Mouse (Mus musculus) frontal cortex, postnatal 36 days (tissue): ENCODE results near the gene Syt6.

Experiments used
- DNase-seq, 2 experiments: peaks; one replicate each; pipeline ENCODE4 v3.0.0; 2022; ENCODE audit warnings: low spot score in 2 of 2

Gene Syt6

DNA sequence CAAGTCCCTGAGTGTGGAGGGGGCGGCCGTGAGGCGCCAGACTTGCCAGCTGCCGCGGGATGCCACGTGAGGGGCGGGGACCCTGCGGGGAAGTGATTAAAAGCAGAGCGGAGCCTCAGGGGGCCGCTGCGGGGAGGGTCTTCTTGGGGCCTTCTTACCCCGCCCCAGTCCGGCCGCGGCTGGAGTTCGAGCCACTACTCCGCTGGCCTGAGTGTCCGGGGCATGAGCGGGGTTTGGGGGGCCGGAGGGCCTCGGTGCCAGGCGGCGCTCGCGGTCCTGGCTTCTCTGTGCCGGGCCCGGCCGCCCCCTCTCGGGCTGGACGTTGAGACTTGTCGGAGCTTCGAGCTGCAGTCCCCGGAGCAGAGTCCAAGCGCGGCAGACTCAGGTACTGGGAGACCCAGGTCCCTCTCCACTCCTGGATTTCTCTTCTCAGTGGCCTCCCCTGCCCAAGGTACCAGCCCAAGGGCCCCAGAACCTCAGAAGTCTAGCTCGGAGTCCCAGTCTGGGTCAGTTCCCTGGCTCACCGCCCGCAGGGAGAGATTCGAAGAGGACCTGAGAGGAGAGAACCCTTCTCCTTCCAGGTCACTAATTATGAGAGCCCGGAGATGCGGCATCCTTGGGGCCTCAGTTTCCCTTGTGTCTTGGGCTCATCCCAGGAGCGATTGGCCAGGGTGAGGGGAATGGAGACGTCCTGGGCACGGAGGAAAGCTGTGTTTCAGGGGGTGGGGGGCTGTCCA is at the start of gene Syt6:
TSS of gene Syt6 (plus strand) at position 76 of the 737 bp plus-strand sequence.
- peak in 1 of 2 experiments; percentile 19 for DNase-seq

DNA sequence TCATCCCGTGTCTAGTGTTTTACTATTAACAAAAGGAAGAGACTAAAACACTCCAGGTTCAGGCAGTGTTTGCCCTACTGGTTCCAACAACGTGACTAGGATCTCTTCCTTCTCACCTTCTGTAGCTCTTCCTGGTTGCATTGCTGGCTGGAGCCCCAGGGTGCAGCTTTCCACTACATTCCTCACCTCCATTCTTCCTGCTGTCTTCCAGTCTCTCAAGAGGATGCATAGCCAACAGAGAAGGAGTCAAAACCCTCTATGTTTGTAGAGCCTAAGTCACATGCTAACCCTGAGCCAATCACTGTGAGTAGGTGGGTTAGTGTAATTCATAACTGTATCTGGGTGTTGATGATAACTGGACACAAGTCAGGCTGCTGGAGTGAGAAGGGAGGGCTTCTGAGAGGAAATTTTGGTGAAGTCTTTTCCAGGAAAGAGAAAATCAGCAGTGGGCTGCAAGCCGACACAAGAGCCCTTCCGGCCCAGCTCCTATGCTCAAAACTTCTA is 48.8 kb upstream of the Syt6 start:
- no peak for DNase-seq

DNA sequence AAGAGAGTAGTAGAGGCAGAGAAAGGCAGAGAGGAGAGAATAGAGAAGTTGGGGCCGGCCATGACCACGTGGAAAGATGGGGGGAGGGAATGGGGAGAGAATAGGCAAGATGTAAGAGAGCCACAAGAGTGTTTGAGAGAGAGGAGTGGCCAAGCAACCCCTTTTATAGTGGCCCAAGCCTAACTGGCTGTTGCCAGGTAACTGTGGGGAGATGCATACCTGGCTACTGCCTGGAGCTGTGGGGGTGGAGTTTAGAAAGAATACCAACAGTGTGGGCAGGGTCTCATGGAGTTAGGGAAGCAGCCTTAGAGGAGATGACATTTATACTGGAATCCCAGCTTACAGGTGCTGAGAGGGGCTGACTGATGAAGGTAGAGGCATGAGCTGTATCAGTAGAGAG is 48.2 kb upstream of the Syt6 start:
- DNase-seq, result no peak

DNA sequence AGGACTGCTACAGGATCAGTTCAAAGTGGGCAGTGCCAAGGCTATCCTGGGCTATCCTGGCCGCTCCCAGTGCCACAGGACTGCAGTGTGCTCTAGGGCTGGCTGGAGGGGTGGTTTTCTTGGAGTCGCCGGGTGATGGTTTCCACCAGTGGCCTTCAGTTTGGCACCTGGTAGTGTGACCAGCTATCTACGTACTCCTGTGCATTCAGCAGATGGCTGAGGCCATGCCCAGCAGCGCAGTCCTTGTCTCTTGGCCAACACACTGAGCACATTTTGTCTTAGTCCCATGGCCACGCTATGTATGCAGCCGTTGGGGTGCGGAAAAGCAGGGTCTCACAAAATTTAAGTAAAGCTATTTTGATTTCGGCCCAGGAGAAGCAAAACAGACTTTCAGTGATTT is 41.0 kb upstream of the Syt6 start:
- DNase-seq, result no peak

DNA sequence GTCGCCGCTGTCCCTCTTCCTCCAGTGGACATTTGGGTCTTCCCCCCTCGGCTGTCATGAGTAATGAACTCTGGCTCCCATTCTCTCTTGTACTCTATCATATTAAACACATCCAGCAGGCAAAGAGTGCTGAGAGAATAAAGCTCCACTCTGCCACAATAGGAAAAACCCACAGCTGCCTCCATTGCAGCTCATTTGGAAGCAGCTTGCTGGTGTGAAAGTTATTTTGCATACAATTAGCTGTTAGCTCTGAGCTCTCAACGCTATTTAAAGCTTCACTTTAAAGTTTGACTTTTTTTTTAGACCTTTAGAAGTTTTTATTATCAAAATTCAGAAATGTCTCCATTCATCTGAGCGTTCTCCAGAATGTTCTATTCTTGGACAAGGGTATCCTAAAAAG is 39.8 kb upstream of the Syt6 start:
- no peak for DNase-seq

DNA sequence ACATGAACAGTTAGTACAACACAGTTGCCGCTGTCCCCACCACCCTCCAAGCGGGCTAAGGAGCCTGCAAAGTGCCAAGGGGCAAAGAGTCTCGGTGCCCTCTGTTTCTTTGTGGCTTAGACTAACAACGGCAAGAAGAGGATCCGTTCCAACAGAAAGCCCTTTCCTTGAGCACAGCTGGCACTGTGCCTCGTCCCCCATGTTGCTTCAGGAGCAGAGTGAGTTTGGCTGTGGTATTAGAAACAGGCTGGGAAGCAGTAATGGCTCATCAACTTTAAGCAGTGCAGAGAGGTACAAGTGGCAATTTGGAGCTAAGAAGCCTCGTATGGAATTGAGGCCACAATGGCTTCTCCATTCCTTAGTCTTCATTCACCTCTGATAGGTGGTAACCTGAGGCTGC is 35.9 kb upstream of the Syt6 start:
- DNase-seq, result no peak

DNA sequence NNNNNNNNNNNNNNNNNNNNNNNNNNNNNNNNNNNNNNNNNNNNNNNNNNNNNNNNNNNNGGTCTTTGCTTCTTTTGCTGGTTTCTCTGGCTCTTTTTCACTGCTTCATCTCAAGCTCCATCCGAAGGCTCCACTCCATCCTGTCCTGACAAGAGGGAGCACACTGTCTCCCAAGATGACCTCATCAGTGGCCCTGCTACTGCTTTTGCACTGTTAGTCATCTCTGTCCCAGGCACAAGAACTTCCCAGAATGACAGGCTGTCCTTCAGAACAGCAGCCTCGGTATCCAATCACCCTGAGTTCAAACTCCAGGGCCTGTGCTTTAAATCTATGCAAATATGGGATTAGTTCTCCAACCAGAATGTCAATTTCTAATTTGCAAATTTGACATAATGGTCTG is 28.9 kb upstream of the Syt6 start:
- DNase-seq, result no peak

DNA sequence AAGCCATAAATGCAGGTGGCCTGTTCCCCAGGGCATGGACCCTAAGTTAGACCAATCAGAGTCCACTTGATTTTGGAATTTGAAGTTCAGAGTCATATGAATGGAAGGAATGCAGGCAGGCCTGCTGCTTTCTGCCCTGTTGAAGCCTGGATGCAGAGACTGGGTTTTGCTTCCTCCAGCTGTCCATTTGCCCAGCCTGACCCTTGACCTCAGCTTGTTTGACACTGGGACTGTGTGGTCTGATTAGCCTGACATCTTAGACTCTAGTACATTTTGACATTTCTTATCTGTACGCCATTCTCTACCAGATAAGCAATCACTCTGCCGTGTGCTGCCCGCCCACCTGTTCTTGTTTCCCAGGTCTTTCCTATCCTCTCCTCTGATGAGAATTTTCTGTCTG is 28.4 kb upstream of the Syt6 start:
- no peak for DNase-seq

DNA sequence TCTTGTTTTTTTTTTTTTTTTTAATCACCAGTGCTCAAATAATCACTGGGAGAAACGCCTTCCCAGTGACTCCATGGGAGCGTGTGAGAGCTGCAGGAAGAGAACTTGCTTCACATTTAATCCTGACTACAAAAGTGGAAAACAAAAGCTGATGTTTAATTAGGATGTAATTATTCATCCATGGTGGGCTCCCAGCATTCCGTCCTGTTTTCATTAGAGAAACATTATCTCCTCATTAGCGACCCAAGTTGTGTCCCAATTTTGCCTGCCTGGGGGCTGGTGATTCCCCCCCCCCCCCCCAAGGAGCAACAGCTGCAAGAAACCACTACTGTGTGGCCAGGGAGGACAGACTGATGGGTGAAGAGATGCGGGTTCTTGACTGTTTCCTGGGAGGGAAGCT is 24.8 kb upstream of the Syt6 start:
- DNase-seq, result no peak

DNA sequence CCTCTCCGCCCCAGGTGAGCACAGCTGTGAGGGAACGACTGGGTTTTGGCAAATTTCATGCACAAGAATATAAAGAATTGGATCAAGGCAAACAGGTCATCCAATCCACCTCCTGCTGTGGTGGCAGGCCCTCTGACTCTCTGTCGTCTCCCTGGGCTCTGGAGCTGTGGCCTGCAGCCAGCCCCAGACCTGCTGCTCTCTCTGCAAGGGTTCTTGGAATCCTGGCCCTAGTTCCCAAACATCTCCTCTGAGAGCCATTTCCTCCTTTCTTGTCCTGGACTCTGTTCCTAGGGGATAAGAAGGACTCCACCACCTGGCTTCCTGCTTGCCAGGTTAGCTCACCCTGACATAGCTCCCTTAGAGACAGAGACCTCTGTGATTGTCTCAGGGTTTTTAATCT is 7.8 kb upstream of the Syt6 start:
- no peak for DNase-seq

DNA sequence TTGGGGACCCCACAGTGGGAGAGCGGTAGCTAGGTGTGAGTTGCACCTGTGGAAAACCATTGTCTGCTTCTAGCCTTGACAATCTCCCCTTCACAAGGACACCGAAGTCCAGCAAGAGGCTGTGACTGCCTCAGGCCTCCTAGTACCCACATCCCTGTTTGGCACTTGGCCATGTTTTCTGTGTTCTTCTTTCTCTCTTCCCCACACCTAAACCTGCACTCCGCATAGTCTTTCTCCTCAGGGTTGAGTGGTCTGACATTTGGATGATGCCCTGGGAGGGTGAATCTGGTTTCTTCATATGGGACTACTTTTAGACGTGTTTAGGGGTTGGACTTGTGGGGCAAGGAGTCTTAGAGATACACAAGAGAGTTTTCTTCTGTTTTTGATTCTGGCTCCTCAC is 2.5 kb upstream of the Syt6 start:
- DNase-seq, result no peak

DNA sequence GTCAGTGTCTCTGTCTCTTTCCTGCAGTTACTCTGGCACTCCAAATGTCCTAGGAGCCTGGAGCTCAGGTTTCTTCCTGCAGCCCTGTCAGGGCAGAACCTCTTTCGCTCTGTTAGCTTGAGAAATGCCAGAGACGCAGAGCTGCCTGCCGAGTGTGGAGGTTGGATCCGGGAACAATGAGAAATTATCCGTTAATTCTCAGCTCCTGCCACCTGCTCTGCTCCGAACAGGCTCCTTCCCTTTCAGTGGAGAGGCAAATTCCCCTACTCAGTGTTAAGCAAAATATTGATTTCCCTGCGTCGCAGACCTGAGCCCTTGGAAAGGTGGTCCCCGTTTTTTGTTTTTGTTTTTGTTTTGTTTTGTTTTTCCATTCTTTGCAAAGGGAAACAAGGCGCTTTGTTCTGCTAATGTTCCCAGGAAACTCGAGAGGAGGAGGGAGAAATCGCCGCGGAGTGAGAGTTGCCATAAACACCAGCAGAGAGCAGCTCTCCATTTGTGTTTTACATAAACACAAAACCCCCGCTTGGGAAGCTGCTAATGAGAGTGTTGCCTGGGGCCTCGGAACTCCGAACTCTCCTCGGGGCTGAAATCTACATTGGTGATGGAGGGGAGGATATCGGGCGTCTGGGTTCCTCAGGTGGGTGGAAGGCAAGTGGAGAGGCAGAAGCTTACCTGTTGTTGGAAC is 1.8 kb upstream of the Syt6 start:
- no peak for DNase-seq

DNA sequence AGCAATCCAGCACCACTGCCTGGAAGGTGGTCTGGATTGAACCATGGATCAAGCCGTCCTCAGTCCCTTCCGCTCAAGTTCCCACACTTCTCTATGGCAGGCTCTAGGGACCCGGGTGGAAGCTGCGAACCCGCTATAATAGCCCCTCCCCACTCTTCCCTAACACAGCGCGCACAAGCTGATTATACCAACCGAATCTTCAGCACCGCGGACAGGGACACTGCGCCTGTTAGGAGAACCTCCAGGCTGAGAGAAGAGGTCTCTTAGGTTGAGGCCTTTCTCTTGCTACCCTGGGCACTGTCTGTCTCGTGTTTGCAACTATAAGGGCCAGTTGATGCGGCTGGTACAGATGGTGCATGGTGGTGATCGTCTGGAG is 1.3 kb upstream of the Syt6 start:
- no peak for DNase-seq

DNA sequence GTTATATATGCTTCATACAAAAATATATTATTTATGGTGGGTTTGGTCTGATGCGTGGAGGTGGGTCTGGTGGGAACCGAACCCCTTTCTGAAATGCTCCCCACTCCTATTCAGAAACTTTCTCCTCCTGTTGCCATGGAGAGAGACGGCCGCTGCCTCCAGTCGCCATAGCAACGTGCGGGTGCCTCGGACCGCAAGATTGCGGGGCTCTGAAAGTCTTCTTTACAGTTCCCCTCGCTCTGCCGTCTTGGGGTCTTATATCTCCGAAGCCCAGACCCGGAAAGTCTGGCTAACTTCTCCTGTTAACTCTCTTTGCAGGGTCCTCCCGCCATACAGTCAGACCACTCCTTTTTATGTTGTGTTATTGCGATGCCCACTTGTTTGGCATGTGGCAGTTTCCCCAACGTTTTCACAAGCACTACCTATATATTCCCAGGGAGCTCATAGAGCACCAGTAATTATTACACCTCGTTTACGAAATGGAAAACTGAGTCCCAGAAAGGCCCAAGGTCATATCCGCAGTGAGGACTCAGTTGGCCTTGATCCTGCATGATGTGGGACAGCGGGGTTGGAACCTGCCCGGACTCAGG is 370 bp upstream of the Syt6 start:
- DNase-seq, result peak in 1 of 2 experiments; percentile 21

DNA sequence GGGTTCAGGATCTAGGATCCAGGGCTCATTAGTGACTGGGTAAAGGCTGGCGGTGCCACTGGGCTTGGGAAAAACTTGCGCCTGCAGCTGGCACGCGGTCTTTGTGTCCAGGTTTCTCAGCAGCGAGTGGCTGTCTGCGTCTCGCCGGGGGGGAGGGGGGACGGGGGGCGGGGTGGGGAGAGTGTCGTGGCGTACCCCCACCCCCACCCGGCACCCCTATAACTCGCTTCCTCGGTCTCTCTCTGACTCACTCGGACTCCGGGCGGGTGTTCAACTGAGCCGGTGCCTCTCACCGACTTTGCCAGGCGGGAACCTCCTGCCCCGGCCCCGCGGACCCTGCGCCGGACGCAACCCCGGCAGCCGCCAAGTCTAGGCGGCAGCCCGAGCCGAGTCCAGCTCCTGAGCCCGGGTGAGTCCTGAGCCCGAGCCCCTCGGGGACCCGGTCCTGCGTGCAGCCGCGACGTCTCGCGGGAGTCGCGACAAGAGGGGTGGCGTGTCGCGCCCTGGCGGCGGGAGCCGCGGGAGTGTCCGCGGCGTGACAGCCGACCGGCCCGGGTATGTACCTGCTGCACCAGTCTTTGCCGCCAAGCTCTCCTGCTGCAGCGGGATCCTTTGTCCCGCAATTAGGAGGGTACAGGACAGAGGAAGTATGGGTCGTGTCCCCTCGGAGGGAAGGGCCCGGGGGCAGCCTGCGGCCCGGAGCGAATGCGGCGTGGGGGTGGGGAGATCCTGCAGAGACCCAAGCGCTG is 1.0 kb downstream of the Syt6 start:
- no peak for DNase-seq

DNA sequence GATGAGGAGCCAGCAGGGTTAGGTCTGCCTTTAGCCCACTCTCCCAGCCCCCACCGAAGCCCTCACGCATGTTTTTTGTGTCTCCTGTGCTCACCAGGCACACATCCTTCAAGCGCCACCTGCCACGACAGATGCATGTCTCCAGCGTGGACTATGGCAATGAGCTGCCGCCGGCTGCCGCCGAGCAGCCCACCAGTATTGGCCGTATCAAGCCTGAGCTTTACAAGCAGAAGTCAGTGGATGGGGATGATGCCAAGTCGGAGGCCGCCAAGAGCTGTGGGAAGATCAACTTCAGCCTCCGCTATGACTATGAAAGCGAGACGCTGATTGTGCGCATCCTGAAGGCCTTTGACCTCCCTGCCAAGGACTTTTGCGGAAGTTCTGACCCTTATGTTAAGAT is 12.1 kb downstream of the Syt6 start:
- no peak for DNase-seq

DNA sequence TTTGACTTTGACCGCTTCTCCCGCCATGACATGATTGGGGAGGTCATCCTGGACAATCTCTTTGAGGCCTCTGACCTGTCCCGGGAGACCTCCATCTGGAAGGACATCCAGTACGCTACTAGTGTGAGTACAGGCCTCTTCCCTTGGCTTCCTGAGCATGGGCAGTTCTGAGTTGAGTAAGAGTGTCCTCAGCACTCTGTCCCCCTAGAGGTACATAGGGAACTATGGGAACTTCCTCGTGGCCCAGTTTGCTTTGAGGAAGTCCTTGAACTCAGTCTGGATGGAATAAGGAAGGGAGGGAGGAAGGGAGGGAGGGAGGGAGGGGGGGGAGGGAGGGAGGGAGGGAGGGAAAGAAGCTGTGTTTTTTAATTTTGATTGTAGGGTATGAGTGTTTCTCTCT is 12.6 kb downstream of the Syt6 start:
- no peak for DNase-seq

DNA sequence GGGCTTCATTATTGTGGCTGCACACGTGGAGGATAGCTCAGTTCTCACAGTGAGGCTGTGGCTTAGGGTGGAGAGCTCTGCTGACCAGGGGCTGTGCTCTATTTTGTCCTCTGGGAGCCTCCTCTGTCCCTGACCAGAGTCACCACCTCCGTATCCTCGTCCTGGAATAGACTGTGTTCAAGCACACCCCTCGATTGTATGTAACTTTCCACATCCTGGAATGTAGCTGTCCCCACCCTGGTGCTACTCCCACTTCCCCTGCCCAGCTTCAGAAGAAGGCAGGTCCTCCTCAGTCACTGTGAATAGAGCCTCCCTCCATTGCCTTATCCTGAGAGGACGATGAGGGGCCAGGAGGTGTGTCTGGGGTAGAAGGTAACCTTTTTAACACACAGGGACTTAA is 14.6 kb downstream of the Syt6 start:
- DNase-seq, result no peak

DNA sequence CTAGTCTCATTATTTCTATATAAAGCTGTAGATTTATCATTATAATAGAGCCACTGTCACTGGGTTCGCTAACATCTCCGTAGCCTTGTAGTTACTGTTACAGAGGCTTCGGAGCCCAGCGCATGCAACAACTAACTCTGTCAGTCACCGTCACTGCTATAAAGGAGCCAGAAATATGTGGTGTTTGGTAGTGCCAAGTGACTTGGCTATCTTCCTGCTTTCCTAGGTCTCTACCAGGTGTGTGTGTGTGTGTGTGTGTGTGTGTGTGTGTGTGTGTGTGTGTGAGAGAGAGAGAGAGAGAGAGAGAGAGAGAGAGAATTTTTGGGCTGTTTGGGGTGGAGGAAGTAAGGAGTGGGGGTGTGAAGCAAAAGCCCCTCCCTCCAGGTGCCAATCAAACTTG is 17.6 kb downstream of the Syt6 start:
- no peak for DNase-seq

DNA sequence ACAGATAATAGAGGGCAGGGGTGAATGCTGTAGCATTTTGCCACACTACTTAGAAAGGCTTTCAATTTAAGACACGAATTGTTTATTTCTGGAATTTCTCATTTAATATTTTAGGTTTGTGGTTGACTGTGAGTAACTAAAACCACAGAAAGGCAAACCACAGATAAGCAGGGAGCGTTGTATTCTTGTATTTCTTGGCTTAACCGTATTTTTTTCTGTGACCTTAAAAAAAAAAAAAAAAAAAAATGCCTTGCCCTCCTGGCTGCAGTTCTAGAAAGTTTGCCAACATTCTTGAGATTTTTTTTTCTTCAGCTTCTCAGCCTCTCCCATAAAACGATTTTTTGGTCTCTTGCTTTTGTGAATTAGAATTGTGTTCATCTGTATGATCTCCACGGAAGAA is 18.6 kb downstream of the Syt6 start:
- DNase-seq, result no peak

DNA sequence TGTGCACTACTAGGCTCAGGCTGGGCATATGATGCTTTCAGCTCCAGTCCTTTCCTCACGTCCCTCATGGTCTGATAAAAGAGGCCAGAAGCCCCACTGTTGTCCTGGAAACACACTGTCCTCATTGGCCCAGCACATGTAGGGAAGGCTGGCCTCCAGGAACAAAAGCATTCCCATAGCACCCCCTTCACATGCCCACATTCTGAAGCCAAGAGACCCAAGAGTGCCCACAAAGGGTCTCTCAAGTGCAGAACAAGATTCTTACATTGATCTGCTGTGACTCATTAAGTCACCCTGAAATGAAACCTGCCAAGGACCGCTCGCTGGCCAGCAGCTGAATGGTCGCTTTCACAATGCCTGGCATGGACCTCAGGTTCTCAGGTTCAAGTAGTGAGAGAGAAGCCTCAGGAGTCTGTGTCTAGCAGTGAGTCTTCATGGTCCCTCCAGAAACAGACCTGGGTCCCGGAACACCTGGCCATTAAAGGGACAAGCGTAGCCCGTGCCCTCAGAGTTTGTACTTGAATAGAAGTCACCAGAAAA is 20.3 kb downstream of the Syt6 start:
- DNase-seq, result no peak

DNA sequence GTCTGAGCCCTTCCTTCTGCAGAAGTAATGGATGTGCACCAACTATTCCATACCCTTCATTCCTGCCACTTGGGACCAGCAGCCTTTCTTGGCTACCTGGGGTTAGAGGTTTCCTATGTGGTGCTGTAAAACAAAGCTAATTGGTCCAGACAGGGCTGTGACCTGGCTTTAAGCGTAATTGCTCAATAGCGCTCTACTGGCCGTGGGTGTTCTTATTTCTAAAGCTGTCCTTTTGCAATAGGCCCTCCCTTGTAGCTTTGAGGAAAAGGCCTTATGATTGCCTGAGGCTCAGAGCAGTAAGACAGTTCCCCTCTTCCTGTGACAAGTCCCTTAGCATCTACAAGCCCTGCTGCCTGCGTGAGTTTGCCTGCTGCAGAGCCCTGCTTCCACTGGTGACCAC is 22.6 kb downstream of the Syt6 start:
- no peak for DNase-seq
